Mouse (Mus musculus) CH12F3 (cell line): Measurements from ENCODE around the gene Maged2.
"Not testable (repeated sequence)": the region's sequence is repeated elsewhere in the genome, so short reads cannot be mapped to it uniquely, and the experiment has no call there.

ENCODE experiments used
- in situ Hi-C: fragments of 300-500 bp; cut with MboI; formaldehyde crosslinking; loops from 2 replicates; pipeline ENCODE4 v1.14.3; 2020; ENCODE audit warnings: low sequenced_read_pairs

Maged2 gene

DNA sequence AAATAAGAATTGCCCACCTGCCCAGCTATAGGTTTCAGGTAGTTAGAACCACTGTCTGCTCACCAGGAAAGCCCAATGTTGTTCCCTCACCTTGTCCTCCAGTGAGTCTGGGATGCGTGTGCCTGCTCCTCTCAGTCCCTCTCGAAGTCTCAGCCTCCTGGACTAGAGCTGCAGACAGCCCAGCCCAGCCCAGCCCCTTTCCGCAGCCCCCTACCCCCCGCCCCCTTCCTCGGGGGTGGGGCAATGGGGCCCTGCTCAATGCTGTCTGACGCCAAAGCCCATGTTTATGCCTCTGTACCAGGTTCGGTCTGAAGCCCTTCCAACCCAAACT is at the start of gene Maged2:
Gene Maged2, minus strand, starts transcription at position 207 of the 331 bp plus-strand sequence.
- in situ Hi-C loops: no loop called here

DNA sequence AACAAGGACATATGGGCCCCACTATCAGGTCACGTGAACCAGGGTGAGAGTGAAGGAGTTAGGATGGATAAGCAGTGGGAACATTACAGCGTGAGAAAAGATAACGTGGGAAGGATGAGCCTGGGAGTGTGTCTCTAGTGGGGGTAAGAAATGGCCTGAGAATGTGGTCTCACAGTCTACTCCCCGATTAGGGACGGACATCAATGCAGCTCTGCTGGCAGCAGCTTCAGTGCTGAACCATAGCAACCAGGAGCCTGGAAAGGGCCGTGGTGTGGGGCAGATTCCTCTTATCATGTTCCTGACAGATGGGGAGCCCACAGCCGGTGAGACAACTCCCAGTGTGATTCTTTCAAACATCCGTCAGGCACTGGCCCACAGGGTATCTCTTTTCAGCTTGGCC is 34.1 kb upstream of the Maged2 start:
- in situ Hi-C loops: no loop called here

DNA sequence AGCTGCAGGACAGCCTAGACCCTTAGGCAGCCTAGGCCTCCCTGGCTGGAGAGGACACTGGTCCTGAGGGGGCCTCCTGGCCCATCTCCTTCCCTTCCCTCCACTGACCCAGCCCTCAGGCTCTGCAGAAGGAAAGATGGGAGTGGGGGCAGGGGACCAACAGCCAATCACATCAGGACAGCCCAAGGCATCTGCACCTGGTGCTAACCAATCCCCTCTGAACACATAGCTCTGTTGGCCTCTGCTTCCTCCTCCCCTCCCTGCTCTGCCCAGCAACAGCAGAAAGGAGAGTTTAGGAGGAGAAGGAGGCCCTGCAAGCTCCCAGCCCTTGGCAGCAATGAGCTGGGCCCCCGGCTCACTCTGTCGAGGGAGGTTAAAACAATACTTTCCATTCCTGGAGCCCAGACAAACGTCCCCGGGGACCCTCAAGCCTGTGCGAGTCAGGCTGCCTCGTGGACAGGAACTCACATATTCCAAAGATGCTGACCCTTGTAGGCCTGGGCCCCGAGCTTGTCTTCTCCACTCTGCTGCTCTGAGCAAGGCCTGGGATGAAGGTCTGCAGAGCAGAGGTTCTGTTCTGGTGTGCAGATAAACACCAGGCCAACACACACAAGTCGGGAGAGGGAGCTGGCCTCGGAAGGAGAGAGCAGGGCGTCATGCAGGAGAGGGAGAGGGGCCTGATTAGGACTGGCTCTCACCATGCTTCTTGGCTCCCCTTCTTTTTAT is 31.5 kb upstream of the Maged2 start:
- in situ Hi-C loops: not testable (repeated sequence)

DNA sequence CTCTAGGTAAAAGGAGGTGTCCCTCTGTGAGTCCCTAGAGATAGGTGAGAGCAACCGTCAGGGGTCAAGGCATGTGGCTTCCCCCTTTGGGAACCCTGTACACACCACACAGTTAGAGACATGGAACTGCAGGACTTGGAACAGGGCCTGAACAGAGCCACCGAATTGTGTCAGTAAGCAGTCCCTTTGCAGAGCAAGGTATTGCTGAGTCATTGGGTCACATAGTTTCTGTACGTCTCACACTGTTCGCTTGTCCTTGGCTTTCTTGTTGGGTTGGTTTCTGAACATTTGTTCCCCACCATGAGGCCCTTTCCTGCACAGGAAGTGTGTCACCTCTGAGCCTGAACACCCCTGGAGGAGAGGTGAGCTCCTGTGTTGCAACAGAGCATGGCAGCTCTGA is 29.1 kb upstream of the Maged2 start:
- in situ Hi-C loops: not testable (repeated sequence)

DNA sequence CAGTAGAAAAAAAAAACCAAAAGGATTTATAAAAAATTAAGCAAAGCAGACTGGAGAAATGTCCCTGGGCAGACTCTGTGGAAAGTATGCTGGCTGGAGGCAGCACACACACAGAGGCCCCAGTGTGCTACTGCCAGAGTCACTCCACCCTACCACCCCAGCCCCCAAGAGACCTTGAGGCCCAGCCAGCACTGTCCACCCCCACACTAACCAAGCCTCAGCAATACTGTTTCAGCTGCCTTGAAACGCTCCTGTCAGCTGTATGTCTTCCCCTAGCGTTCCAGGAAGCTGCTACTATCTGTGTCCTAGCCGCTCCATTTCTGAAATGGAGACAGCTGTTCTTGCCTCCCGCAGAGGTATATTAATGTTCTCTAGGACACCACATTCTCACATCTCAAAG is 16.2 kb upstream of the Maged2 start:
- in situ Hi-C loops: no loop called here

DNA sequence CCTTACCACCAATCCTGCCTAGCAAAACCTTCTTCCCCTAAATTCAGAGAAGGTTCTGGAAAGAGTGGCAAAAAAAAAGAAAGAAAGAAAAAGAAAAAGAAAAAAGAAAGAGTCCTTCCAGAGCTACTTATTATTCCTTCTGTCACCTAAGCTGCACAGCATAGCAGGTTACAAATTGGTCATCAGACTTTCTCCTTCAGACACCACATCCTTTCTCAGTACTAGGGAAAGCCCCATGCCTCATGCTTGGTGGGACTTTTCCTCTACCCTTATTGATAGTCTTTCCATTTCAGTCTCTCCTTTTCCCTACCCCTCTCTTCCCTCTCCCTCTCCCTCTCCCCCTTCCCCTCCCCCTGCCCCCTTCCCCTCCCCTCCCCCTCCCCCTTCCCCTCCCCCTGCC is 3.1 kb upstream of the Maged2 start:
- in situ Hi-C loops: no loop called here

DNA sequence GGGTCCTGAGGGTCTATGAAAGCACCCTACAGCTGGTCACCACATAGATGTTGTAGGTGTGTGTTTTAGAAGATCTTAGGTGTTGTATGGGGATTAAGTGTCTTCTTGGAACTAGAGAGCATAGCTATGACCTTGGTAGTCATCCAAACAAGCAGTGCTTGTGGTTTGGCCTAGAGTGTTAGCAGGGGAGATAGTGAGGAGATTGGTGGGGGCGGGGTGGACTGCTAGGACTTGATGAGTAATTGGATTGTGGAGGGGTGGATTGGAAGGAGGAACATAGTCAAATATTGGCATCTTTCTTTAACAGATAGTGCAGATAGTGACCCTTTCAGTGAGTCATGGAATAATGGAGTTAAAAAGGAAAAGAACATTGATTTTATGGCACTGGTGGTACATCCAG is 1.5 kb upstream of the Maged2 start:
- in situ Hi-C loops: no loop called here

DNA sequence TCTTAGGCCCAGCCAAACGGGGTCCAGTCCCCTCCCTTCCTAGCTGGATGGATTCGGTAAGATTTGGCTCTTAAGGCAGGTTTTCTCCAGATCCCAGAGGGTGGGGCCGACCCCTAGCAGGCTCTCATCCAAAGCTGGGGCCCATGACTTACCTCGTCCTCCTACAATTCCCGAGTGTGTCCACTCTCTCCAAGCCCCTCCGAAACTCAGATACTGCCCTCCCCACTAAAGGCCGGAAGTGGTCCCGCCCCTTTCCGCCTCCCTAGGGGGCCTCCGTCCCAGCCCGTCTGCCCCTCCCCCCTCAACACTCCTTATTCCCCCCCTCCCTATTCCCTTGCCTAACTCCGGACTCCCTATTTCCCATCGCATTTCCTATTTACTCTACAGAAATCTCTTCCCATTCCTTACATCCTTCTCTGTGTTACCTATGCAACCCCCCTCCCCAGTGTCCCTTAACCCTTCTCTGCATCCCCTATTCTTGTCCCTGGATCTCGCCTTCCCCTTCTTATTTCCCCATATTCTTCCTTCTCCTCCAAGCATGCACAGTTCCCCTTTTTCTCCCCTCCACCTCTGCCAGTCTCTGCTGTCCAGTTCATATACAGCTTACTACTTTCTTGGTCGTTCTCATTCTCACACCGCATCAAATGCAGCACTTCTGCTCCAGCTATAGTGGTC is 544 bp downstream of the Maged2 start:
- in situ Hi-C loops: no loop called here

DNA sequence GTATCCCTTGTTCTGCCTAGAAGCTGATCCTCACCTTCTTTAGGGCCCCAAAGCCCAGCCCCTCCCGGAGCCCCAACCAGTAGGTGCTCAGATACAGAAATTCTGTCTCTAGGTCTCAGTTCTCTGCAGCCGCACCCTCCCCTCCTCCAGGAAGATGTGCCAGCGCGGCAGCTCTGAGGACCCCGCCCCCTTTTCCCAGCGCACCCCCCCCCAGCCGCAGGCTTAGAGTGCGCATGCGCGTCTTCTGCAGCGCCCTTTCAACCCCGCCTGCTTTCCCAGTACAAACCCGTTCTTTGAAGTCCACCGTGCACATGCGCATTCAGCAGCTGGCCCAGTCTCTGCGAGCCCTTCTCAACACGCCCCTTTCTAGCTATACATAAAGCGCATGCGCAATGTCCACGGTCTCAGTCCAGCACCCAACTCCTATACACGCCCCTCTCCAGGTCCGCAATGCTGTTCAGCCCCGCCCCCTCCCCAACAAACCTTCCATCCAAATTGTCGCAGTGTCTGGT is 1.3 kb downstream of the Maged2 start:
- in situ Hi-C loops: no loop called here

DNA sequence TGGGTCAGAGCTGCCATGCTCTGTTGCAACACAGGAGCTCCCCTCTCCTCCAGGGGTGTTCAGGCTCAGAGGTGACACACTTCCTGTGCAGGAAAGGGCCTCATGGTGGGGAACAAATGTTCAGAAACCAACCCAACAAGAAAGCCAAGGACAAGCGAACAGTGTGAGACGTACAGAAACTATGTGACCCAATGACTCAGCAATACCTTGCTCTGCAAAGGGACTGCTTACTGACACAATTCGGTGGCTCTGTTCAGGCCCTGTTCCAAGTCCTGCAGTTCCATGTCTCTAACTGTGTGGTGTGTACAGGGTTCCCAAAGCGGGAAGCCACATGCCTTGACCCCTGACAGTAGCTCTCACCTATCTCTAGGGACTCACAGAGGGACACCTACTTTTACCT is 13.2 kb downstream of the Maged2 start:
- in situ Hi-C loops: not testable (repeated sequence)

DNA sequence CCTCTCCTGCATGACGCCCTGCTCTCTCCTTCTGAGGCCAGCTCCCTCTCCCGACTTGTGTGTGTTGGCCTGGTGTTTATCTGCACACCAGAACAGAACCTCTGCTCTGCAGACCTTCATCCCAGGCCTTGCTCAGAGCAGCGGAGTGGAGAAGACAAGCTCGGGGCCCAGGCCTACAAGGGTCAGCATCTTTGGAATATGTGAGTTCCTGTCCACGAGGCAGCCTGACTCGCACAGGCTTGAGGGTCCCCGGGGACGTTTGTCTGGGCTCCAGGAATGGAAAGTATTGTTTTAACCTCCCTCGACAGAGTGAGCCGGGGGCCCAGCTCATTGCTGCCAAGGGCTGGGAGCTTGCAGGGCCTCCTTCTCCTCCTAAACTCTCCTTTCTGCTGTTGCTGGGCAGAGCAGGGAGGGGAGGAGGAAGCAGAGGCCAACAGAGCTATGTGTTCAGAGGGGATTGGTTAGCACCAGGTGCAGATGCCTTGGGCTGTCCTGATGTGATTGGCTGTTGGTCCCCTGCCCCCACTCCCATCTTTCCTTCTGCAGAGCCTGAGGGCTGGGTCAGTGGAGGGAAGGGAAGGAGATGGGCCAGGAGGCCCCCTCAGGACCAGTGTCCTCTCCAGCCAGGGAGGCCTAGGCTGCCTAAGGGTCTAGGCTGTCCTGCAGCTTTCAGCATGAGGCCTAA is 15.5 kb downstream of the Maged2 start:
- in situ Hi-C loops: not testable (repeated sequence)
